Mouse (Mus musculus): ENCODE data around the gene Dlx3.

The Dlx3 gene

GRCm38 (mm10) chr11:95088857-95089779 is 30.8 kb upstream of the Dlx3 start:
- no peak for DNase-seq (ENCODE audit: low read depth)

- DNase-seq (ENCODE audit: low read depth): no peak
Measured at GRCm38 (mm10) chr11:95093077-95093476, 26.8 kb upstream of the Dlx3 start.

GRCm38 (mm10) chr11:95095596-95095995 is 24.3 kb upstream of the Dlx3 start:
- no peak for DNase-seq (ENCODE audit: low read depth)

- no peak for DNase-seq (ENCODE audit: low read depth)
Measured at GRCm38 (mm10) chr11:95096608-95097373, 23.1 kb upstream of the Dlx3 start.

GRCm38 (mm10) chr11:95097889-95098288 is 22.0 kb upstream of the Dlx3 start:
- no peak for DNase-seq (ENCODE audit: low read depth)

- DNase-seq (ENCODE audit: low read depth): no peak
Measured at GRCm38 (mm10) chr11:95098346-95099095, 21.4 kb upstream of the Dlx3 start.

- DNase-seq (ENCODE audit: low read depth): no peak
Measured at GRCm38 (mm10) chr11:95100393-95100792, 19.5 kb upstream of the Dlx3 start.

- no peak for DNase-seq (ENCODE audit: low read depth)
Measured at GRCm38 (mm10) chr11:95101071-95101788, 18.7 kb upstream of the Dlx3 start.

- no peak for DNase-seq (ENCODE audit: low read depth)
Measured at GRCm38 (mm10) chr11:95102161-95102904, 17.6 kb upstream of the Dlx3 start.

GRCm38 (mm10) chr11:95104266-95104665 is 15.7 kb upstream of the Dlx3 start:
- DNase-seq (ENCODE audit: low read depth): no peak

- DNase-seq (ENCODE audit: low read depth): no peak
Measured at GRCm38 (mm10) chr11:95105274-95105874, 14.5 kb upstream of the Dlx3 start.

GRCm38 (mm10) chr11:95106440-95107236 is 13.3 kb upstream of the Dlx3 start:
- peak; percentile 75 for DNase-seq (ENCODE audit: low read depth)

GRCm38 (mm10) chr11:95109000-95109399 is 10.9 kb upstream of the Dlx3 start:
- no peak for DNase-seq (ENCODE audit: low read depth)

GRCm38 (mm10) chr11:95110081-95110480 is 9.8 kb upstream of the Dlx3 start:
- no peak for DNase-seq (ENCODE audit: low read depth)

GRCm38 (mm10) chr11:95117030-95117429 is 2.9 kb upstream of the Dlx3 start:
- peak; percentile 80 for DNase-seq (ENCODE audit: low read depth)

GRCm38 (mm10) chr11:95118505-95118904 is 1.4 kb upstream of the Dlx3 start:
- peak; percentile 24 for DNase-seq (ENCODE audit: low read depth)

GRCm38 (mm10) chr11:95120633-95121020 is 708 bp downstream of the Dlx3 start:
- no peak for DNase-seq (ENCODE audit: low read depth)

- DNase-seq (ENCODE audit: low read depth): no peak
Measured at GRCm38 (mm10) chr11:95121161-95122099, 1.5 kb downstream of the Dlx3 start.

GRCm38 (mm10) chr11:95122100-95122489 is 2.2 kb downstream of the Dlx3 start:
- no peak for DNase-seq (ENCODE audit: low read depth)
